Mouse (Mus musculus) urinary bladder, postnatal 4 days (tissue): ENCODE data around the gene Wwox.

Experiments used
- DNase-seq, 2 experiments: peaks; one replicate each; pipeline ENCODE4 v3.0.0; 2021 to 2022; ENCODE audit warnings: low spot score in 2 of 2

Gene Wwox

GRCm38 (mm10) chr8:114536201-114536600, 96.7 kb downstream of the Wwox start:
- no peak for DNase-seq

GRCm38 (mm10) chr8:114541132-114541531, 101.7 kb downstream of the Wwox start:
- no peak for DNase-seq

- DNase-seq = no peak
These were observed 108.9 kb downstream of the Wwox start for GRCm38 (mm10) chr8:114548360-114548759.

GRCm38 (mm10) chr8:114548837-114549236, 109.4 kb downstream of the Wwox start:
- DNase-seq = no peak

- no peak for DNase-seq
These were observed 110.6 kb downstream of the Wwox start for GRCm38 (mm10) chr8:114550029-114550428.

GRCm38 (mm10) chr8:114552606-114553005, 113.2 kb downstream of the Wwox start:
- DNase-seq = no peak

- DNase-seq = no peak
These were observed 115.5 kb downstream of the Wwox start for GRCm38 (mm10) chr8:114554966-114555365.

GRCm38 (mm10) chr8:114555491-114556202, 116.2 kb downstream of the Wwox start:
- no peak for DNase-seq

GRCm38 (mm10) chr8:114561191-114561590, 121.7 kb downstream of the Wwox start:
- no peak for DNase-seq

GRCm38 (mm10) chr8:114562486-114562885, 123.0 kb downstream of the Wwox start:
- DNase-seq = no peak

- DNase-seq = no peak
These were observed 123.9 kb downstream of the Wwox start for GRCm38 (mm10) chr8:114563361-114563760.

- no peak for DNase-seq
These were observed 124.6 kb downstream of the Wwox start for GRCm38 (mm10) chr8:114564036-114564435.

GRCm38 (mm10) chr8:114568531-114569166, 129.2 kb downstream of the Wwox start:
- no peak for DNase-seq

- no peak for DNase-seq
These were observed 133.7 kb downstream of the Wwox start for GRCm38 (mm10) chr8:114573014-114573746.

- DNase-seq = no peak
These were observed 134.3 kb downstream of the Wwox start for GRCm38 (mm10) chr8:114573747-114574093.

- no peak for DNase-seq
These were observed 139.8 kb downstream of the Wwox start for GRCm38 (mm10) chr8:114579292-114579691.

- no peak for DNase-seq
These were observed 141.2 kb downstream of the Wwox start for GRCm38 (mm10) chr8:114580684-114581083.

- DNase-seq = no peak
These were observed 150.9 kb downstream of the Wwox start for GRCm38 (mm10) chr8:114590336-114590867.

GRCm38 (mm10) chr8:114591296-114592280, 152.1 kb downstream of the Wwox start:
- no peak for DNase-seq

- DNase-seq = no peak
These were observed 154.1 kb downstream of the Wwox start for GRCm38 (mm10) chr8:114593424-114594157.

- DNase-seq = no peak
These were observed 155.4 kb downstream of the Wwox start for GRCm38 (mm10) chr8:114594811-114595210.
